Mouse (Mus musculus) MEL (cell line): ENCODE data around the gene Rnf166. TPM values are rescaled to one million over a fixed set of nuclear protein-coding genes. Genes with fewer than 3 reads are reported as not detected.

ENCODE experiments used
- DNase-seq: peaks from one replicate; pipeline ENCODE4 v3.0.0; 2011; ENCODE audit warnings: low read depth, low spot score
- H3K27ac ChIP-seq: 2 replicates; pipeline ENCODE4 v1.5.1; 2012; ENCODE audit warnings: low read depth, mild to moderate bottlenecking, control low read depth, low read length, moderate library complexity; ENCODE audit not compliant: control insufficient read depth
- H3K27me3 ChIP-seq, 2 experiments: fragments of 150-350 bp in 1 of 2; sonication (generic) in 1 of 2; 2 replicates each; pipeline ENCODE4 v1.6.1; 2012; ENCODE audit warnings: low read length in 2 of 2, mild to moderate bottlenecking in 2 of 2, improper control_type of control experiment in 1 of 2, moderate library complexity in 1 of 2; ENCODE audit not compliant: insufficient read depth in 2 of 2, control insufficient read depth in 1 of 2
- H3K36me3 ChIP-seq, 2 experiments: 2 replicates each; pipeline ENCODE4 v1.6.1; 2012 to 2014; ENCODE audit warnings: low read length in 2 of 2, improper control_type of control experiment in 1 of 2, inconsistent platforms in 1 of 2, mild to moderate bottlenecking in 1 of 2; ENCODE audit not compliant: insufficient read depth in 2 of 2, control insufficient read depth in 1 of 2
- H3K4me1 ChIP-seq, 2 experiments: fragments of 150-350 bp in 1 of 2; sonication (generic) in 1 of 2; 2 replicates each; pipeline ENCODE4 v1.6.1; 2012; ENCODE audit warnings: low read length in 2 of 2, improper control_type of control experiment in 1 of 2, mild to moderate bottlenecking in 1 of 2; ENCODE audit not compliant: insufficient read depth in 2 of 2, control insufficient read depth in 1 of 2
- H3K4me3 ChIP-seq, 2 experiments: fragments of 150-350 bp in 1 of 2; sonication (generic) in 1 of 2; 2 replicates each; pipeline ENCODE4 v1.5.1; 2012; ENCODE audit warnings: low read depth in 2 of 2, low read length in 2 of 2, mild to moderate bottlenecking in 2 of 2, moderate library complexity in 2 of 2, control low read depth in 1 of 2, improper control_type of control experiment in 1 of 2; ENCODE audit not compliant: control insufficient read depth in 1 of 2, insufficient read depth in 1 of 2
- H3K79me2 ChIP-seq: 2 replicates; pipeline ENCODE4 v1.6.1; 2012; ENCODE audit warnings: mild to moderate bottlenecking, low read length, moderate library complexity; ENCODE audit not compliant: control insufficient read depth, poor library complexity, insufficient read depth
- H3K9ac ChIP-seq: 2 replicates; pipeline ENCODE4 v1.6.1; 2012; ENCODE audit warnings: low read depth, mild to moderate bottlenecking, control low read depth, low read length, moderate library complexity; ENCODE audit not compliant: control insufficient read depth, poor library complexity, severe bottlenecking
- H3K9me3 ChIP-seq: fragments of 150-350 bp; sonication (generic); replicated peaks from 2 replicates; pipeline ENCODE4 v1.6.1; 2012; ENCODE audit warnings: mild to moderate bottlenecking, low read length, improper control_type of control experiment, moderate library complexity; ENCODE audit not compliant: insufficient read depth
- CHD1 ChIP-seq: IDR thresholded peaks from 2 replicates; pipeline ENCODE4 v1.6.1; 2012; ENCODE audit warnings: low read depth, mild to moderate bottlenecking, inconsistent platforms, low read length, improper control_type of control experiment
- CHD2 ChIP-seq: IDR thresholded peaks from 2 replicates; pipeline ENCODE4 v1.6.1; 2011; ENCODE audit warnings: low read length, improper control_type of control experiment
- CTCF ChIP-seq, 3 experiments: IDR thresholded peaks in 2 of 3; conservative IDR thresholded peaks in 1 of 3; 2 replicates each; pipeline ENCODE4 v1.5.1; 2011 to 2012; ENCODE audit warnings: low read length in 3 of 3, low read depth in 2 of 3, mild to moderate bottlenecking in 2 of 3, improper control_type of control experiment in 1 of 3, inconsistent platforms in 1 of 3, mixed read lengths in 1 of 3, moderate library complexity in 1 of 3; ENCODE audit not compliant: control insufficient read depth in 1 of 3, insufficient read depth in 1 of 3, poor library complexity in 1 of 3, severe bottlenecking in 1 of 3
- ELF1 ChIP-seq: IDR thresholded peaks from 2 replicates; pipeline ENCODE4 v1.6.1; 2014; ENCODE audit warnings: low read depth, mild to moderate bottlenecking, inconsistent platforms, low read length, improper control_type of control experiment, moderate library complexity
- EP300 ChIP-seq, 2 experiments: IDR thresholded peaks; 2 replicates each; pipeline ENCODE4 v1.6.1; 2011; ENCODE audit warnings: improper control_type of control experiment in 2 of 2, low read length in 2 of 2, low read depth in 1 of 2, mild to moderate bottlenecking in 1 of 2
- GABPA ChIP-seq: IDR thresholded peaks from 2 replicates; pipeline ENCODE4 v1.6.1; 2012; ENCODE audit warnings: low read depth, mild to moderate bottlenecking, inconsistent platforms, low read length, improper control_type of control experiment, moderate library complexity
- GATA1 ChIP-seq: IDR thresholded peaks from 2 replicates; pipeline ENCODE4 v1.6.1; 2011; ENCODE audit warnings: low read depth, low read length, improper control_type of control experiment
- HCFC1 ChIP-seq: IDR thresholded peaks from 2 replicates; pipeline ENCODE4 v1.6.1; 2012; ENCODE audit warnings: low read depth, mild to moderate bottlenecking, inconsistent platforms, low read length, improper control_type of control experiment, moderate library complexity
- JUND ChIP-seq: IDR thresholded peaks from 2 replicates; pipeline ENCODE4 v1.6.1; 2011; ENCODE audit warnings: low read depth, mild to moderate bottlenecking, improper control_type of control experiment, low read length
- KAT2A ChIP-seq: conservative IDR thresholded peaks from 2 replicates; pipeline ENCODE4 v1.6.1; 2012; ENCODE audit warnings: low read depth, low read length, improper control_type of control experiment, inconsistent platforms
- MAFK ChIP-seq: IDR thresholded peaks from 2 replicates; pipeline ENCODE4 v1.6.1; 2011; ENCODE audit warnings: low read depth, mild to moderate bottlenecking, low read length, improper control_type of control experiment, borderline replicate concordance
- MAX ChIP-seq: IDR thresholded peaks from 2 replicates; pipeline ENCODE4 v1.6.1; 2011; ENCODE audit warnings: low read length, improper control_type of control experiment
- MAZ ChIP-seq: IDR thresholded peaks from 2 replicates; pipeline ENCODE4 v1.6.1; 2012; ENCODE audit warnings: low read depth, mild to moderate bottlenecking, inconsistent platforms, low read length, improper control_type of control experiment
- MYB ChIP-seq: IDR thresholded peaks from 2 replicates; pipeline ENCODE4 v1.6.1; 2011; ENCODE audit warnings: mild to moderate bottlenecking, low read depth, low read length, improper control_type of control experiment
- MYC ChIP-seq: IDR thresholded peaks from 2 replicates; pipeline ENCODE4 v1.6.1; 2011; ENCODE audit warnings: low read depth, mild to moderate bottlenecking, low read length, improper control_type of control experiment, moderate library complexity
- NELFE ChIP-seq: IDR thresholded peaks from 2 replicates; pipeline ENCODE4 v1.6.1; 2011; ENCODE audit warnings: low read depth, low read length, improper control_type of control experiment
- POLR2AphosphoS2 ChIP-seq: IDR thresholded peaks from 2 replicates; pipeline ENCODE4 v1.6.1; 2011; ENCODE audit warnings: low read length, improper control_type of control experiment
- POLR2AphosphoS5 ChIP-seq: IDR thresholded peaks from 2 replicates; pipeline ENCODE4 v1.6.1; 2012; ENCODE audit warnings: low read depth, borderline replicate concordance, mild to moderate bottlenecking, inconsistent platforms, low read length, moderate library complexity, mixed read lengths
- RAD21 ChIP-seq: IDR thresholded peaks from 2 replicates; pipeline ENCODE4 v1.6.1; 2011; ENCODE audit warnings: mild to moderate bottlenecking, low read depth, low read length, improper control_type of control experiment
- RCOR1 ChIP-seq: IDR thresholded peaks from 2 replicates; pipeline ENCODE4 v1.6.1; 2012; ENCODE audit warnings: low read depth, mild to moderate bottlenecking, inconsistent platforms, low read length, improper control_type of control experiment
- SMC3 ChIP-seq: IDR thresholded peaks from 2 replicates; pipeline ENCODE4 v1.6.1; 2011; ENCODE audit warnings: low read depth, low read length, improper control_type of control experiment
- TAL1 ChIP-seq: IDR thresholded peaks from 2 replicates; pipeline ENCODE4 v1.6.1; 2012; ENCODE audit warnings: mild to moderate bottlenecking, inconsistent platforms, low read length, moderate library complexity, mixed read lengths
- TBP ChIP-seq: IDR thresholded peaks from 2 replicates; pipeline ENCODE4 v1.8.0; 2011; ENCODE audit warnings: low read depth, low read length, improper control_type of control experiment
- UBTF ChIP-seq: IDR thresholded peaks from 2 replicates; pipeline ENCODE4 v1.6.1; 2012; ENCODE audit warnings: low read depth, mild to moderate bottlenecking, inconsistent platforms, low read length, improper control_type of control experiment, moderate library complexity, borderline replicate concordance; ENCODE audit not compliant: insufficient read depth
- USF1 ChIP-seq: IDR thresholded peaks from 2 replicates; pipeline ENCODE4 v1.6.1; 2014; ENCODE audit warnings: low read depth, mild to moderate bottlenecking, inconsistent platforms, low read length, improper control_type of control experiment, moderate library complexity
- ZC3H11A ChIP-seq: IDR thresholded peaks from 2 replicates; pipeline ENCODE4 v1.6.1; 2012; ENCODE audit warnings: low read depth, mild to moderate bottlenecking, inconsistent platforms, low read length, improper control_type of control experiment
- ZKSCAN1 ChIP-seq: IDR thresholded peaks from 2 replicates; pipeline ENCODE4 v1.6.1; 2012; ENCODE audit warnings: low read depth, mild to moderate bottlenecking, inconsistent platforms, low read length, improper control_type of control experiment, moderate library complexity
- ZMIZ1 ChIP-seq: IDR thresholded peaks from 2 replicates; pipeline ENCODE4 v1.6.1; 2012; ENCODE audit warnings: low read depth, mild to moderate bottlenecking, inconsistent platforms, low read length, improper control_type of control experiment, moderate library complexity
- ZNF384 ChIP-seq: IDR thresholded peaks from 2 replicates; pipeline ENCODE4 v1.6.1; 2012; ENCODE audit warnings: low read depth, mild to moderate bottlenecking, inconsistent platforms, low read length, improper control_type of control experiment
- polyA plus RNA-seq, 2 experiments: library from polyadenylated mRNA; stranded (reverse) in 1 of 2; unstranded in 1 of 2; fragments of >175 nt in 1 of 2; fragments of >200 nt in 1 of 2; gene quantifications; 2 replicates each; pipeline versions ENCODE4 v1.2.1 to v1.2.4; 2012; ENCODE audit warnings: low replicate concordance in 2 of 2, low read depth in 1 of 2; ENCODE audit not compliant: insufficient read length in 2 of 2, insufficient read depth in 1 of 2, missing spikeins in 1 of 2
- total RNA-seq: library from RNA; depleted of rRNA; stranded (reverse); fragments of 300-350 nt; gene quantifications from 2 replicates; pipeline ENCODE4 v1.2.3, GENCODE M21; 2012

The Rnf166 gene
- total and polyA plus RNA-seq, 3 experiments: 18.6 to 37.7 TPM; not detected in 1

GRCm38 (mm10) chr8:122459218-122459900 is 16.5 kb downstream of the Rnf166 start (continued):
- no peak for TF ChIP-seq POLR2AphosphoS2
- TF ChIP-seq RAD21: no peak

- Histone ChIP-seq H3K36me3 (peaks cover 0 to 6% of the 10 kb centered on the region in 2 experiments; a peak in 2 of 4 replicates), H3K9me3 (no peaks in the 10 kb centered on the region), H3K27ac (no peak overlapping the region), H3K79me2 (no peaks in the 10 kb centered on the region), H3K4me3 (no peak overlapping the region), H3K27me3 (no peaks in the 10 kb centered on the region; a peak in 1 of 4 replicates), H3K9ac (no peak overlapping the region), H3K4me1 (peaks cover 10 to 35% of the 10 kb centered on the region in 2 experiments)
- DNase-seq: no peak
- no peak for TF ChIP-seq ZKSCAN1
- TF ChIP-seq JUND: no peak
- no peak for TF ChIP-seq TAL1
- no peak for TF ChIP-seq MAX
- TF ChIP-seq CHD2: no peak
- TF ChIP-seq MAFK: no peak
- no peak for TF ChIP-seq CHD1
- no peak for TF ChIP-seq USF1
- TF ChIP-seq RCOR1: no peak
- TF ChIP-seq CTCF (IDR thresholded peaks at IDR 0.05 in 2 of 3, conservative IDR thresholded peaks at IDR 0.05 in 1 of 3; ENCODE audit: control insufficient read depth in 1 of 3, insufficient read depth in 1 of 3, low read depth in 2 of 3, low read length in 3 of 3, poor library complexity in 1 of 3, severe bottlenecking in 1 of 3): no peak
- TF ChIP-seq HCFC1: no peak
- no peak for TF ChIP-seq SMC3
- TF ChIP-seq MYB: no peak
- TF ChIP-seq GABPA: no peak
- TF ChIP-seq GATA1: no peak
- no peak for TF ChIP-seq POLR2AphosphoS2
These were observed 18.7 kb downstream of the Rnf166 start for GRCm38 (mm10) chr8:122457171-122457570.

DNA sequence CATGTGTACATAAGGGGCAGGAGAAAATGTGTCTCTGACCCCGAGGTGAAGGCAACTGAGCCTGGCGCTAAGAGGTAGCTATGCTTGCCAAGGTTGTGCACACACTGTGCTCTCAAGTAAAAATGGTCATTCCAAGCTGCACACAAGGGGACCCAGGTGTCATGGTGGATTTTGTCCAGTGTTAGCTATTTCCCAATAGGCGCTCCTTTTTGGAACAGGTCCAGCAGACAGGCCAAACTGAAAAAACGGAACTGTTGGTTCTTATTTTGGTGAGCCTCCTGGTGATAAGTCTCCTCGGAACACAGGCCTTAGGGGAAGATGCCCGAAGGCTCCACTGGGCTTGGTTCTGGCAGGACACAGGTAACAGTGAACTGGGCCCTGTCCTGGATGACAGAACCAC is 21.5 kb downstream of the Rnf166 start:
- Histone ChIP-seq H3K9ac (no peak overlapping the region), H3K4me1 (peaks cover 9 to 18% of the 10 kb centered on the region in 2 experiments), H3K27ac (no peak overlapping the region), H3K9me3 (no peaks in the 10 kb centered on the region), H3K36me3 (peaks cover 0 to 4% of the 10 kb centered on the region in 2 experiments; a peak in 2 of 4 replicates), H3K4me3 (no peak overlapping the region), H3K27me3 (no peaks in the 10 kb centered on the region; a peak in 1 of 4 replicates), H3K79me2 (no peaks in the 10 kb centered on the region)
- TF ChIP-seq ELF1: no peak
- no peak for TF ChIP-seq KAT2A
- TF ChIP-seq MYB: peak; percentile 84
- no peak for TF ChIP-seq GABPA
- TF ChIP-seq TBP: no peak
- no peak for TF ChIP-seq MAZ
- no peak for TF ChIP-seq ZNF384
- no peak for TF ChIP-seq UBTF
- TF ChIP-seq GATA1: 0 out of 2 replicates have a peak, but pooled peaks have one; percentile 10
- no peak for TF ChIP-seq POLR2AphosphoS5
- peak; percentile 46 to 50; a peak in 3 of 4 replicates for TF ChIP-seq EP300 (IDR thresholded peaks at IDR 0.05; ENCODE audit: low read depth in 1 of 2, low read length in 2 of 2)
- no peak for TF ChIP-seq MYC
- TF ChIP-seq ZC3H11A: no peak
- TF ChIP-seq ZMIZ1: no peak
- no peak for TF ChIP-seq RAD21
- TF ChIP-seq NELFE: no peak
- DNase-seq: peak; percentile 71
